Mouse (Mus musculus): ENCODE data around the gene Scly.

- TF ChIP-seq CTCF (IDR thresholded peaks at IDR 0.05; ENCODE audit: control insufficient read depth, insufficient read depth, insufficient read length): no peak
- TF ChIP-seq CEBPB (IDR thresholded peaks at IDR 0.05; ENCODE audit: low read depth): no peak
- no peak for TF ChIP-seq MAX (IDR thresholded peaks at IDR 0.05)
- no peak for TF ChIP-seq MYOG (IDR thresholded peaks at IDR 0.05; ENCODE audit: control insufficient read depth, extremely low read depth, insufficient read length)
- no peak for TF ChIP-seq USF1 (IDR thresholded peaks at IDR 0.05; ENCODE audit: low read depth)
Measured at GRCm38 (mm10) chr1:91262508-91262907, 35.6 kb upstream of the Scly start.
